Mouse (Mus musculus) embryonic fibroblast, embryonic 13.5 days (primary cell): ENCODE measurements at regions not wholly inside any gene's neighbourhood (a gene's known extent, or its start where the extent isn't known, plus 50 kb on each side); places are given as distances from the start of the nearest gene placed in this dataset.

Source experiments
- CTCF ChIP-seq: IDR thresholded peaks from 2 replicates; pipeline ENCODE4 v1.5.1; 2011; ENCODE audit warnings: mild to moderate bottlenecking, control low read depth, low read length, moderate library complexity, borderline replicate concordance; ENCODE audit not compliant: insufficient read depth
- POLR2A ChIP-seq: IDR thresholded peaks from 2 replicates; pipeline ENCODE4 v1.6.1; 2011; ENCODE audit warnings: low read depth, mild to moderate bottlenecking, control low read depth, low read length, moderate library complexity

- TF ChIP-seq POLR2A (no peak), CTCF (no peak)
These were observed 98.4 kb downstream of the Cmpk2 start for GRCm38 (mm10) chr12:26567435-26567834.
